Mouse (Mus musculus) cortical plate, adult 2 months (tissue): ENCODE data around the gene Egfl7.

Experiments
- CTCF ChIP-seq: fragments of 200-500 bp; IDR thresholded peaks from 2 replicates; pipeline ENCODE4 v1.5.1; 2011; ENCODE audit warnings: mild to moderate bottlenecking, control low read depth, low read length; ENCODE audit not compliant: insufficient read depth; ENCODE audit errors: extremely low read depth
- POLR2A ChIP-seq: fragments of 200-500 bp; IDR thresholded peaks from 2 replicates; pipeline ENCODE4 v1.6.1; 2011; ENCODE audit warnings: mild to moderate bottlenecking, low read length, control low read depth; ENCODE audit not compliant: insufficient read depth; ENCODE audit errors: extremely low read depth

- TF ChIP-seq CTCF (no peak), POLR2A (no peak)
Observed at GRCm38 (mm10) chr2:26608781-26609180, 29.0 kb downstream of the Egfl7 start.
